Mouse (Mus musculus) ES-Bruce4 (cell line): Measurements from ENCODE around the gene Uap1l1.

Experiments
- CTCF ChIP-seq: IDR thresholded peaks from one replicate; pipeline ENCODE4 v1.8.1; 2011; ENCODE audit warnings: low read depth, low read length
- POLR2A ChIP-seq: IDR thresholded peaks from one replicate; pipeline ENCODE4 v1.8.1; 2011; ENCODE audit warnings: low read length; ENCODE audit not compliant: insufficient read depth

GRCm38 (mm10) chr2:25364761-25365090 lies 756 bp downstream of the Uap1l1 start:
- TF ChIP-seq POLR2A (no peak), CTCF (no peak)
